Comparison of ENCODE assay signal across 9 mouse cellular contexts in the genomic region with DNA sequence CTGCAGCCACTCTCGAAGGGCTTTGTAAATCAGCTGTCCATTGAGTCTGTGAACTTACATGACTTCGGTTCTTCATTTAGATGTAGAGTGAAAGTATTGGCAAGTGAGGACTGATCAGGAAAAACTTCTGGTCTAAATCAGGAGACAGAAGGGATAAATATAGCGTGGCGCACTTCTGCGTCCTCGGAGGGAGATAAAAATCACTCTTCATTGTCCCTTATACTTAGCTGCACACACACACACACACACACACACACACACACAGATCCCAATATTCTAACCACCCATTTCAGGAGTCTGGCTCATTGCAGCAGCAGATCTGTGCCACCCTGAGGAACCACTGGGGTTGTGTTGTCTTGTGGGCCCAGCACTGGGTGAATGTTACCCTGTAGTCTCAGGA. TPM values are rescaled to one million over a fixed set of nuclear protein-coding genes. Genes with fewer than 3 reads are reported as not detected.
DNase-seq lines count a peak whose midpoint lies in the region; ATAC-seq lines count a peak whose summit lies in the region.
"Had no signal": no experiment of that assay in that cellular context is flagged by ENCODE, and none has a peak within 500 bp of the region (broad histone marks: within the 10 kb centered on the region; RNA-seq: fewer than 3 reads in every experiment).

No protein-coding gene starts in this region.

- no peak for ATAC-seq in hindbrain, embryonic 12.5 days (ENCODE audit: low FRiP score)
- no peak for ATAC-seq in liver, embryonic 11.5 days (replicated peaks; ENCODE audit: low FRiP score)

- peaks cover 25% of the 10 kb centered on the region for H3K4me1 ChIP-seq in hindbrain, embryonic 12.5 days
- peaks cover 32% of the 10 kb centered on the region for H3K4me1 ChIP-seq in hindbrain, embryonic 10.5 days (replicated peaks)
- peaks cover 36% of the 10 kb centered on the region for H3K4me1 ChIP-seq in midbrain, embryonic 10.5 days
- no peaks in the 10 kb centered on the region for H3K4me1 ChIP-seq in liver, embryonic 11.5 days (replicated peaks; ENCODE audit: control insufficient read depth, insufficient read depth, low read length)

- no peaks in the 10 kb centered on the region for H3K36me3 ChIP-seq in hindbrain, embryonic 12.5 days
- no peaks in the 10 kb centered on the region for H3K36me3 ChIP-seq in hindbrain, embryonic 10.5 days
- no peaks in the 10 kb centered on the region for H3K36me3 ChIP-seq in midbrain, embryonic 10.5 days
- H3K36me3 ChIP-seq in liver, embryonic 11.5 days (ENCODE audit: control insufficient read depth, insufficient read depth, low read length): no peaks in the 10 kb centered on the region

- H3K27ac ChIP-seq in hindbrain, embryonic 12.5 days: peak overlapping the region; percentile 17; the same call in 1 of the 2 replicates
- no peak overlapping the region for H3K27ac ChIP-seq in hindbrain, embryonic 10.5 days
- 0 out of 2 replicates have a peak overlapping the region, but pooled peaks have one; percentile 23 for H3K27ac ChIP-seq in midbrain, embryonic 10.5 days (replicated peaks)
- H3K27ac ChIP-seq in liver, embryonic 11.5 days (ENCODE audit: low read depth, low read length): no peak overlapping the region

- no peaks in the 10 kb centered on the region for H3K27me3 ChIP-seq in hindbrain, embryonic 12.5 days
- H3K27me3 ChIP-seq in hindbrain, embryonic 10.5 days (ENCODE audit: insufficient read depth, poor library complexity, severe bottlenecking): no peaks in the 10 kb centered on the region
- H3K27me3 ChIP-seq in midbrain, embryonic 10.5 days (ENCODE audit: low read depth, poor library complexity, severe bottlenecking): no peaks in the 10 kb centered on the region
- no peaks in the 10 kb centered on the region for H3K27me3 ChIP-seq in liver, embryonic 11.5 days (replicated peaks; ENCODE audit: control insufficient read depth, insufficient read depth, low read length)

- H3K9me3 ChIP-seq in hindbrain, embryonic 12.5 days (replicated peaks): no peaks in the 10 kb centered on the region
- H3K9me3 ChIP-seq in hindbrain, embryonic 10.5 days: no peaks in the 10 kb centered on the region
- H3K9me3 ChIP-seq in midbrain, embryonic 10.5 days (replicated peaks): no peaks in the 10 kb centered on the region
- H3K9me3 ChIP-seq in liver, embryonic 11.5 days (ENCODE audit: control insufficient read depth, low read length): no peaks in the 10 kb centered on the region

- H3K4me2 ChIP-seq in hindbrain, embryonic 12.5 days (replicated peaks): no peak overlapping the region
- H3K4me2 ChIP-seq in liver, embryonic 11.5 days: no peak overlapping the region

- no peak overlapping the region for H3K4me3 ChIP-seq in hindbrain, embryonic 12.5 days
- no peak overlapping the region for H3K4me3 ChIP-seq in hindbrain, embryonic 10.5 days
- no peak overlapping the region for H3K4me3 ChIP-seq in midbrain, embryonic 10.5 days
- H3K4me3 ChIP-seq in liver, embryonic 11.5 days (ENCODE audit: low read depth, low read length): no peak overlapping the region
- H3K4me3 ChIP-seq: erythroblast, embryonic 14.5 days had no signal

- no peak overlapping the region for H3K9ac ChIP-seq in hindbrain, embryonic 12.5 days
- no peak overlapping the region for H3K9ac ChIP-seq in liver, embryonic 11.5 days (ENCODE audit: low read depth, low read length)

- WGBS in hindbrain, embryonic 12.5 days: 81% methylated on average over 6 of the region's 6 CpGs
- WGBS in hindbrain, embryonic 10.5 days: 88% methylated on average over 6 of the region's 6 CpGs
- 90% methylated on average over 6 of the region's 6 CpGs for WGBS in midbrain, embryonic 10.5 days
- WGBS in liver, embryonic 11.5 days: 81% methylated on average over 6 of the region's 6 CpGs

- DNase-seq in hindbrain, embryonic 10.5 days (ENCODE audit: low spot score): no peak
- peak; percentile 21 for DNase-seq in right cerebral cortex, postnatal 4 days
- DNase-seq in right cerebral cortex, postnatal 14 days: no peak
- no peak for DNase-seq in midbrain, embryonic 10.5 days (ENCODE audit: low spot score)
- DNase-seq in B cell, adult 2 months: no peak
- DNase-seq in liver, embryonic 11.5 days (ENCODE audit: low spot score): no peak
- DNase-seq: right cerebral cortex, postnatal 25 days had no signal

RNA-seq across cellular contexts. Expression of a gene that starts 44.3 kb away (rescaled TPM):
- polyA plus RNA-seq in hindbrain, embryonic 12.5 days (2016; fragmentation: Nextera tagmentation; extraction: Ambion mirVana): 9.1 and 9.5 TPM in 2 replicates
- 7.2 and 7.3 TPM in 2 replicates for polyA plus RNA-seq in hindbrain, embryonic 10.5 days (2016; fragmentation: Nextera tagmentation; extraction: Ambion mirVana)
- polyA plus RNA-seq in midbrain, embryonic 10.5 days (2016; fragmentation: Nextera tagmentation; extraction: Ambion mirVana): 6.6 and 7.0 TPM in 2 replicates
- polyA plus RNA-seq in liver, embryonic 11.5 days (2014; fragmentation: Nextera tagmentation; extraction: Ambion mirVana): 8.4 and 9.5 TPM in 2 replicates

Comparison
In these comparisons a context has a peak if more than half of its experiments do, and no peak if none do; other contexts are left out.
1. H3K27ac ChIP-seq: peak in hindbrain, embryonic 12.5 days (single experiment) and midbrain, embryonic 10.5 days (single experiment); none in hindbrain, embryonic 10.5 days (single experiment) and liver, embryonic 11.5 days (single experiment).